Mouse (Mus musculus): ENCODE data around the gene Tppp. TPM values are rescaled to one million over a fixed set of nuclear protein-coding genes. Genes with fewer than 3 reads are reported as not detected.
"Not testable (repeated sequence)": the region's sequence is repeated elsewhere in the genome, so short reads cannot be mapped to it uniquely, and the experiment has no call there.

Gene Tppp
- polyA plus RNA-seq, 1 experiment from 2014 or later = 12.0 TPM

- no peaks in the 10 kb centered on the region for H3K4me1 ChIP-seq (ENCODE audit: control insufficient read depth, insufficient read depth, low read length)
- H3K36me3 ChIP-seq (ENCODE audit: control insufficient read depth, insufficient read depth, low read length) = no peaks in the 10 kb centered on the region
- no peaks in the 10 kb centered on the region for H3K27me3 ChIP-seq (ENCODE audit: control insufficient read depth, insufficient read depth, low read length)
- ATAC-seq (ENCODE audit: low FRiP score, low TSS enrichment) (no peak), DNase-seq (no peak)
- 89% methylated on average over 1 of the region's 1 CpGs for WGBS
- H3K4me3 ChIP-seq (replicated peaks; ENCODE audit: low read depth, low read length) = no peak overlapping the region
- H3K27ac ChIP-seq (replicated peaks; ENCODE audit: low read depth, low read length) = no peak overlapping the region
- no peak overlapping the region for H3K4me2 ChIP-seq (ENCODE audit: low read length)
- no peaks in the 10 kb centered on the region for H3K9me3 ChIP-seq (ENCODE audit: control insufficient read depth, low read length)
- no peak overlapping the region for H3K9ac ChIP-seq (replicated peaks; ENCODE audit: low read length)
Measured at GRCm38 (mm10) chr13:74063340-74064050, 54.3 kb downstream of the Tppp start.

- Histone ChIP-seq H3K27ac (replicated peaks; ENCODE audit: low read depth, low read length) (no peak overlapping the region), H3K9me3 (ENCODE audit: control insufficient read depth, low read length) (no peaks in the 10 kb centered on the region), H3K36me3 (ENCODE audit: control insufficient read depth, insufficient read depth, low read length) (no peaks in the 10 kb centered on the region), H3K27me3 (ENCODE audit: control insufficient read depth, insufficient read depth, low read length) (no peaks in the 10 kb centered on the region), H3K4me3 (replicated peaks; ENCODE audit: low read depth, low read length) (no peak overlapping the region), H3K4me1 (ENCODE audit: control insufficient read depth, insufficient read depth, low read length) (no peaks in the 10 kb centered on the region), H3K9ac (replicated peaks; ENCODE audit: low read length) (no peak overlapping the region), H3K4me2 (ENCODE audit: low read length) (no peak overlapping the region)
- ATAC-seq (ENCODE audit: low FRiP score, low TSS enrichment) = no peak
- DNase-seq = no peak
- 88% methylated on average over 1 of the region's 1 CpGs for WGBS
Measured at GRCm38 (mm10) chr13:74066576-74066975, 57.4 kb downstream of the Tppp start.

- WGBS = 72% methylated on average over 1 of the region's 1 CpGs
- not testable (repeated sequence) for H3K4me3 ChIP-seq (replicated peaks; ENCODE audit: low read depth, low read length); H3K4me2 ChIP-seq (ENCODE audit: low read length); ATAC-seq (ENCODE audit: low FRiP score, low TSS enrichment); H3K27ac ChIP-seq (replicated peaks; ENCODE audit: low read depth, low read length); H3K27me3 ChIP-seq (ENCODE audit: control insufficient read depth, insufficient read depth, low read length); H3K9me3 ChIP-seq (ENCODE audit: control insufficient read depth, low read length); H3K36me3 ChIP-seq (ENCODE audit: control insufficient read depth, insufficient read depth, low read length); H3K9ac ChIP-seq (replicated peaks; ENCODE audit: low read length); DNase-seq; H3K4me1 ChIP-seq (ENCODE audit: control insufficient read depth, insufficient read depth, low read length)
Measured at GRCm38 (mm10) chr13:74071244-74071643, 62.0 kb downstream of the Tppp start.

GRCm38 (mm10) chr13:74071714-74072113, 62.5 kb downstream of the Tppp start:
- Histone ChIP-seq H3K27me3 (ENCODE audit: control insufficient read depth, insufficient read depth, low read length) (no peaks in the 10 kb centered on the region), H3K4me1 (ENCODE audit: control insufficient read depth, insufficient read depth, low read length) (no peaks in the 10 kb centered on the region), H3K9ac (replicated peaks; ENCODE audit: low read length) (no peak overlapping the region), H3K27ac (replicated peaks; ENCODE audit: low read depth, low read length) (no peak overlapping the region), H3K9me3 (ENCODE audit: control insufficient read depth, low read length) (no peaks in the 10 kb centered on the region), H3K4me2 (ENCODE audit: low read length) (no peak overlapping the region), H3K36me3 (ENCODE audit: control insufficient read depth, insufficient read depth, low read length) (no peaks in the 10 kb centered on the region), H3K4me3 (replicated peaks; ENCODE audit: low read depth, low read length) (no peak overlapping the region)
- DNase-seq (no peak), ATAC-seq (ENCODE audit: low FRiP score, low TSS enrichment) (no peak)
- 81% methylated on average over 3 of the region's 3 CpGs for WGBS

- WGBS = 91% methylated on average over 7 of the region's 7 CpGs
- Histone ChIP-seq H3K9ac (replicated peaks; ENCODE audit: low read length) (no peak overlapping the region), H3K27ac (replicated peaks; ENCODE audit: low read depth, low read length) (no peak overlapping the region), H3K36me3 (ENCODE audit: control insufficient read depth, insufficient read depth, low read length) (no peaks in the 10 kb centered on the region), H3K4me1 (ENCODE audit: control insufficient read depth, insufficient read depth, low read length) (no peaks in the 10 kb centered on the region), H3K9me3 (ENCODE audit: control insufficient read depth, low read length) (no peaks in the 10 kb centered on the region), H3K4me2 (ENCODE audit: low read length) (no peak overlapping the region), H3K4me3 (replicated peaks; ENCODE audit: low read depth, low read length) (no peak overlapping the region), H3K27me3 (ENCODE audit: control insufficient read depth, insufficient read depth, low read length) (no peaks in the 10 kb centered on the region)
- no peak for ATAC-seq (ENCODE audit: low FRiP score, low TSS enrichment)
- no peak for DNase-seq
Measured at GRCm38 (mm10) chr13:74073369-74073768, 64.2 kb downstream of the Tppp start.

Other genes with a start within 250 kb of the Tppp start
- 11.1 and 12.6 TPM in 2 replicates for gene Nkd2, start 161.8 kb upstream of the Tppp start, polyA plus RNA-seq (2014; fragmentation: Nextera tagmentation; extraction: Ambion mirVana)
- gene Trip13, start 71.6 kb upstream of the Tppp start, polyA plus RNA-seq (2014; fragmentation: Nextera tagmentation; extraction: Ambion mirVana) = 10.1 and 13.9 TPM in 2 replicates
- gene Brd9, start 71.6 kb upstream of the Tppp start, polyA plus RNA-seq (2014; fragmentation: Nextera tagmentation; extraction: Ambion mirVana) = 86.8 and 93.4 TPM in 2 replicates
- not detected in 2 replicates for gene Zdhhc11, start 45.6 kb upstream of the Tppp start, polyA plus RNA-seq (2014; fragmentation: Nextera tagmentation; extraction: Ambion mirVana)
- 6.3 and 13.3 TPM in 2 replicates for gene Cep72, start 52.9 kb downstream of the Tppp start, polyA plus RNA-seq (2014; fragmentation: Nextera tagmentation; extraction: Ambion mirVana)
- gene Slc9a3, start 112.0 kb downstream of the Tppp start, polyA plus RNA-seq (2014; fragmentation: Nextera tagmentation; extraction: Ambion mirVana) = 0.17 and 0.36 TPM in 2 replicates
- 125 and 145 TPM in 2 replicates for gene Exoc3, start 199.3 kb downstream of the Tppp start, polyA plus RNA-seq (2014; fragmentation: Nextera tagmentation; extraction: Ambion mirVana)

All from midbrain, embryonic 14.5 days (tissue).